Mouse (Mus musculus) thymus, adult 2 months (tissue): Measurements from ENCODE around the gene Rab22a.

ENCODE experiments used
- CTCF ChIP-seq: fragments of 200-500 bp; IDR thresholded peaks from 2 replicates; pipeline ENCODE4 v1.5.1; 2012; ENCODE audit warnings: mild to moderate bottlenecking, control low read depth, low read length, moderate library complexity, borderline replicate concordance; ENCODE audit not compliant: control insufficient read depth, poor library complexity, insufficient read depth; ENCODE audit errors: extremely low read depth
- POLR2A ChIP-seq: fragments of 200-500 bp; IDR thresholded peaks from 2 replicates; pipeline ENCODE4 v1.6.1; 2012; ENCODE audit warnings: mild to moderate bottlenecking, low read length, control low read depth, moderate library complexity; ENCODE audit not compliant: control insufficient read depth, poor library complexity, insufficient read depth; ENCODE audit errors: extremely low read depth

DNA sequence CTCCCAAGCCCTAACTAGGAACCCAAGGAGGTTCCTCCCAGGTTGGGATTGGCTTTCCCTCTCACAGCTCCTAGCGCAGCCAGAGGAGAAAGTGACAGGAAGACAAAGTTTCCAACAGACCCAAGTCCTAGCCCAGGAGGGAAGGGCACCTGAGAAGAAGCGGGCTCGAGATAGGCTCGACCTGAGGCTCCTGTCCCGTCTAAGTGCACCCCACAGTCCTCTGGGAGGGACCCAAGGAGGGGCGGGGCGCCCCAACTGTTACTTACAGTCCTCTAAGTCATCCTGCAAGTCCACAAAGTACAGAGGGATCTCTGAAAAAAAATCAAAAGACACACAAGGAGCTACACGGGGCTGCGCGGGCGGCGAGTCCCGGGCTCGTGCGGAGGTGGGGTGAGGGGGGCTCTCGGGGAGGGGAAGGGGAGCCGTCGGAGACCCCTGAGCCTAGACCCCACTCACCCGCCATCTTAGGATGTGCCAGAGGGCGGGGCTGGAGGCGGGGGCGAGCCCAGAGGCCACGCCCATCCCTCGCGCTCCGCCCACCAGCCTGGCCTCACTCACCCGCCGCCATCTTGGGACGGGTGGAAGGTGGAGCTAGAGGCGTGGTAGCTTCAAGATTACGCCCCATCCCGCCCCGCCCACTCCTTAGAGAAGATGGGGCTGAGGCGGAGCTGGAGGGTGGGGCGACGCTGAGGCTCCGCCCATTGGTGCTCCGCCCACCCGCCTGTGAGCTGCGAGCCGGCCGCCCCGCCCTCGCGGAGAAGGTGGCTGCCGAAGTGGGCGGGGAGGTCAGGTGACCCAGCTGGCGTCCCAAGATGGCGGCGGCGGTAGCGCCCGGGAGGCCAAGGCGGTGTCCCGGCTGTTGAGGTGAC is at the start of gene Rab22a:
- peak; percentile 83; the same call in 1 of the 2 replicates for TF ChIP-seq POLR2A
- peak; percentile 38; the same call in 1 of the 2 replicates for TF ChIP-seq CTCF
